Mouse (Mus musculus): ENCODE measurements around the gene Zfp978.
"Not testable (repeated sequence)": the region's sequence is repeated elsewhere in the genome, so short reads cannot be mapped to it uniquely, and the experiment has no call there.

The Zfp978 gene

GRCm38 (mm10) chr4:147351376-147351980 lies 9.6 kb upstream of the Zfp978 start:
- DNase-seq (ENCODE audit: low spot score), result not testable (repeated sequence)

DNA sequence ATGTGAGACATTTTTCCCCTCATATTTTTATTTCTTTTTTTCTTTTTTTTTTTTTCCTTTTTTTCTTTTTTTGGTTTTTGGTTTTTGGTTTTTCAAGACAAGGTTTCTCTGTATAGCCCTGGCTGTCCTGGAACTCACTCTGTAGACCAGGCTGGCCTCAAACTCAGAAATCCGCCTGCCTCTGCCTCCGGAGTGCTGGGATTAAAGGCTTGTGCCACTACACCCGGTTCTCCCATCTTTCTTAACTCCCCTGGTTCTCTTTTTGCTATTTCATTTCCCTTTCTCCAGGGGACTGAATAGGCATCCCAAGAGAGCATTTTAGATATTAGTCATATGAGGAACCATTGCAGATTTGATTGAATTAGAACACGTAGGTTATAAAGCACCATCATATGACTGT lies 7.5 kb upstream of the Zfp978 start:
- not testable (repeated sequence) for DNase-seq (ENCODE audit: low spot score)

GRCm38 (mm10) chr4:147356042-147356441 lies 5.1 kb upstream of the Zfp978 start:
- DNase-seq (ENCODE audit: low spot score), result not testable (repeated sequence)

DNA sequence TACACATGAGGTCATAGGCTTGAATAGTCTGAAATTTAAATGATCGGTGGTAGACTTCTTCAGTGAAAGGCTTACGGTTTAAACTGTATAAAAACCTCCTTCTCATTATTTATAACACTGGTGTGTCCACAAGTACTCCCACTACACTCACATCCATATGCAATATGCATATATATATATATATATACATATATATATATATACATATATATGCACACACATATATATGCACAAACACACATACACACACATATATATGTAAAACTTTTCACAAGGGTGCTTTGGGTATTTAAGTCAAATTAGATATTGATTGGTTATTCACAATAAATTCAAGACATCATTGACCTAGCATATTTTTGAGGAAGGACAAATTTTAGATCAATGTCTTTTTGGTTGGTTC lies 3.9 kb upstream of the Zfp978 start:
- not testable (repeated sequence) for DNase-seq (ENCODE audit: low spot score)

DNA sequence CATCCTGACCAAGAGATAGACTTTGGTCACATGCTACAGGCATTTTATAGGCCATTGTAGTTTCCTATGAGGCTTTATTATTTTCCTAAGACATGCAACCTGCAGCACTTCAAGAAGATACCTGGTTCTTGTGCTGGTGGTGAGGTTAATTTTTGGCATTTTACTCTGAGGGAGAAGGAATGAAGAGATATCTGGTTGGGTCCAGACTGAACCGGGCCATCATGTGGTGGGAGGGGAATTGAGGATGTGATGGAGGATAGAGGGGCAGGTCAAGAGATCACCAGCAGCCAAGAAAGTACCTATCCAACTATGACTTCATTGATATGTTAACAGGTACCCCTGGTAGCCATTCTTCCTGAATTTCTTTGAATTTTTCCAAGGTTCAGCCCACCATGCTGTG lies 769 bp downstream of the Zfp978 start:
- DNase-seq (ENCODE audit: low spot score), result not testable (repeated sequence)

GRCm38 (mm10) chr4:147369564-147369963 lies 8.5 kb downstream of the Zfp978 start:
- not testable (repeated sequence) for DNase-seq (ENCODE audit: low spot score)

DNA sequence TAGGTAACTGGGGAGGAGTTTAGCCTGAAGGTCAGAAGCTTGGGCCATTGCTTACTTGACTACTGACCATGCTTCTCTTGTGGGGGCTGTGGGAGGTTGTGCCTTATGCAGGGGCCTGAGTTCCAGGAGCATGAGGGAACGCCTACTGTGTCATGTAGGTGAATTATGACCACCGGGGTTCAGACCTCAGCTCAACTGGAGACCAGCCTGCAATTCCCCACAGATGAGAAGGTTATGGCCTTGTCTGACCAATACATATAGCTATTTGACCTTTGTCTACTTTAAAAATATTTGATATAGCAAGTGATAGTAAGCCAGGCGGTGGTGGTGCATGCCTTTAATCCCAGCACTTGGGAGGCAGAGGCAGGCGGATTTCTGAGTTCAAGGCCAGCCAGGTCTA lies 22.1 kb downstream of the Zfp978 start:
- DNase-seq (ENCODE audit: low spot score), result not testable (repeated sequence)

- DNase-seq (ENCODE audit: low spot score), result not testable (repeated sequence)
These were observed 36.1 kb downstream of the Zfp978 start for GRCm38 (mm10) chr4:147397201-147397600.

GRCm38 (mm10) chr4:147397934-147398682 lies 37.0 kb downstream of the Zfp978 start:
- not testable (repeated sequence) for DNase-seq (ENCODE audit: low spot score)

- not testable (repeated sequence) for DNase-seq (ENCODE audit: low spot score)
These were observed 37.6 kb downstream of the Zfp978 start for GRCm38 (mm10) chr4:147398741-147399140.

DNA sequence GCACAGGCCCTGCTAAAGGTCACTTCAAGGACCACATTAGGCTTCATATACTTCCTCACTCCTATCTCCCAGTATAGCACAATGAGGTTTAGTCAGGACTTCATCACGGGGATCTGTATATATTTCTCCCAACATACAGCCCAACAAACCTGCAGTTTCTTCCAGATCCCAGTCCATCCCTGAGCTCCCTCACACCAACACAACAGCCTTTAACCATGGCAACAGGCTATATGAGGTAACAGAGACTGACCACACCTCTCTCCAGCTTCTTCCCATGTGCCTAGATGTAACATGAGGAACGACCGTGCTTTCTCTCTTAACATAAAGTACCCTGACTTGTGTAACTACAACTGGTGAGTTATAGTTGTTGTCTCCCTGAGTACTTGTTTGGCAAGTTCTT lies 38.4 kb downstream of the Zfp978 start:
- not testable (repeated sequence) for DNase-seq (ENCODE audit: low spot score)

- not testable (repeated sequence) for DNase-seq (ENCODE audit: low spot score)
These were observed 39.1 kb downstream of the Zfp978 start for GRCm38 (mm10) chr4:147400031-147400847.

DNA sequence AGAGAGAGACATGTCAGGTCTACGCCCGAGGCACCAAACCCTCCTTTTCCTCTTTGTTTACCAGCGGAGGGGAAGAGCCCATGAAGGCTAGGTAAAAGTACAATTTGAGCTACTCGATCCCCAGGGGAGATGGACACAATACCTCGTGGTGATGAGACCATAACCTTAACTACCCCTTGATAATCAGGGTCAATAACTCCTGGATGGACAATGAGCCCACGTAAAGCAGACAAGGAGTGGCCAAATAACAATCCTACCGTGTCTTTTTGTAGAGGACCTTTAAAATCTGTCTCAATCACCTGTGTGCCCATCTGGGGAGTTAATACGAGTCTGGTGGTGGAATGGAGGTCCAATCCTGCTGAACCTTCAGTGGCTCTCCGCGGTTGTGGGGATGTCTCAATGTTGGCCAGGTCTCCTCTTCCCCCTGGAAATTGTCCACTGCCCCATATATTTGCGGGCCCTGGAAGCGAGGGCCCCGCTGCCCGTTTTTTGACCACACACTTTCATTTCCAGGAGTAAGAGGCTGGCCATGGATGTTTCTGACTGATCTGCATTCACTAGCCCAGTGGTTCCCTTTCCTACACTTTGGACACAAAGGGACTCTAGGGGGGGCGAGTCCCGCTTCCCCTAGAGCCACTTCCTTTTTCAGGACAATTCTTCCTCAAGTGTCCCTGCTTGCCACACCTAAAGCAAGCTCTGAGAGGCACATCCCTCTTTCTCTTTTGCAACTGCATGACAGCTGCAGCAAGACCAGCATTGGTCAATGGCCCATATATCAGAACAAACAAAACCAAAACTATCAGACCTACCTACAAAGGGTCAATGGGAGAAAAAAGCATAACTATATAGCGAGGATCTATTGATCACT lies 40.0 kb downstream of the Zfp978 start:
- DNase-seq (ENCODE audit: low spot score), result not testable (repeated sequence)

DNA sequence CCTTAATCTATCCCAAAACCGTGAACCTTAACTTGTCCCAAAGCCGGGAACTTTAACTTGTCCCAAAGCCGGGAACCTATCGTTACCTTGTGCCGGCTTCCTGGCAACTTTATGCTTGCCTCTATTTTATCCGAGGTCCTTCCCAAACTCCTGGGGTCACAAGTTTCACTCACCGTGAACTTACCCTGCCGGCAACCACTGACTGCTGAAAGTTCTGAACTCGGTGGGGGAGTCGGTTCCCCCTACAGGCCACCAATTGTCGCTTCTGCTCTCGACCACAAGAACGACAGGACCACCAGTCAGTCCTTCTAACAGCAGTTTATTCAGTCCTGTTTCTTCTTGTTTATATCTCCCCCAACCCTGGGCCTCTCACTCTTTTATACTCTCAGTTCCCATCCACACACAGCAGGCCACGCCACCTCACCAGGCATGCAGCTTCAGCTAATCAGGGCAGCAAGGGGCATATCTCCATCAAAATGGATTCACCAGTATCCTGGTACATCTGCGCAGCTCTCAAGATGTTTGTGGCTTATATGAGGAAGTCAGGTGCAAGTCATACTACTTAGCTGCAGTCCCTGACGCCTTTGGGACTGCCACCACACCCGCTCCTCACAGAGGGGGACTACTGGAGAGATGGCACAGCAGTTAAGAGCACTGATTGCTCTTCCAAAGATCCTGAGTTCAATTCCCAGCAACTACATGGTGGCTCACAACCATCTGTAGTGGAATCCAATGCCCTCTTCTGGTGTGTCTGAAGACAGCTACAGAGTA lies 40.8 kb downstream of the Zfp978 start:
- DNase-seq (ENCODE audit: low spot score), result not testable (repeated sequence)

GRCm38 (mm10) chr4:147402507-147402890 lies 41.4 kb downstream of the Zfp978 start:
- not testable (repeated sequence) for DNase-seq (ENCODE audit: low spot score)

DNA sequence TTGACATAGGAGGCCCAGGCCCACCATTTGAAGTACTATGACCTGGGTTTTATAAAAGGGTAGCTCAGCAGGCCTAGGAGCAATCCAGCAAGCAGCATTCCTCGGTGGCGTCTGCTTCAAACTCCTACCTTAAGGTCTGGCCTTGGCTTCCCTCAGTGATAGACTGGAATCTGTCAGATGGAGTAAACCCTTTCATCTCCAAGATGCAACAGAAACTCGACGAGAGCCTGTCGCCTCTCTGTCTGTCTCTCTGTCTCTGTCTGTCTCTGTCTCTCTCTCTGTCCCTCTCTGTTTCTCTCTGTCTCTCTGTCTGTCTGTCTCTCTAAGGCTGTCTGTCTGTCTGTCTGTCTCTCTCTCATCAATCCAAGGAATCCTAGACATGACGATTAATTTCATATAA lies 42.4 kb downstream of the Zfp978 start:
- DNase-seq (ENCODE audit: low spot score), result not testable (repeated sequence)

DNA sequence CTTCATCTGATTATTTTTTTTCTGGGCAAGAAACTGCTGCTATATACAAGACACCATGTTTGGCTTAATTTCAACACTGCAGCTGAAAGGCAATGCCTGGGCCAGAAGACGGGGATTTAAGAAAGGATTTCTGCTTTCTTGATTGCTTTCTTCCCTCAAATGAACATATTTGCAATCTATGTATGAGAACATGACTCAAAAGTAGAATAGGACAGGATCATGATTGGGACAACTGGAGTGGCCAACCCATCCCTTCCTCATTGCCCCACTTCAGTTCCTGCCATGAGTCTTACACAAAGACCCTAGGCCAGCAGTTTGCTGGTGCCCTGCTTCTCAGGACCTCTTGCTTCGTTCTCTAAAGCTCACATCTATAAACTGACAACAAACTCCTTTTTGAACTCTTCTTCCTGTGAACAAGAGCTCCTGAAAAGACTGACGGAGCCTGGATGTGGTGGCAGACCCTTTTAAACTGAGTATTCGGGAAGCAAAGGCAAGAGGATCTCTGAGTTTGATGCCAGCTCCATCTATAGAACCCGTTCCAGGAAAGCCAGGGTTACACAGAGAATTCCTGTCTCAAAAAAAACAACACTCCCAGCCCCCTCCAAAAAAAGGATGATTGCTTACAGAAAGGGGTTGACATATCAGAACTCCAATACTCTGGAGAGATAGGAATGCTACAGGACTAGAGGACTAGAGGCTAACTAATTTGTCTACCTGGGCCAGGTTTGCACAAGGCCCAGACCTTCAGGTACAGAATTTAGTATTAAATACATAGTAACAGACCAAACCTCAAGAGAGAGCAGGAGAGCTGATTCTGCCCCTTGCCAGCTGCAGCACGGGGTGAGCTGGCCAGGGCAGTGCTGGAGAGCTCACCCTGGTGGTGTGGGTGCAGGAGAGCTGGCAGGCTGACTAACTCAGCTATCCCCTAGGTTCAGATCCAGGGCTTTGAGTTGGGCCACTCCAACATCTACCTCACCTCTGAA lies 43.1 kb downstream of the Zfp978 start:
- not testable (repeated sequence) for DNase-seq (ENCODE audit: low spot score)

- DNase-seq (ENCODE audit: low spot score), result no peak
These were observed 45.8 kb downstream of the Zfp978 start for GRCm38 (mm10) chr4:147406735-147407462.

- DNase-seq (ENCODE audit: low spot score), result no peak
These were observed 46.3 kb downstream of the Zfp978 start for GRCm38 (mm10) chr4:147407463-147407822.
